Mouse (Mus musculus) CH12.LX (cell line): ENCODE results near the gene Aspscr1. TPM values are rescaled to one million over a fixed set of nuclear protein-coding genes. Genes with fewer than 3 reads are reported as not detected.

Source experiments
- DNase-seq: peaks from one replicate; pipeline ENCODE4 v3.0.0-alpha.2; 2013; ENCODE audit errors: extremely low read depth
- H3K27ac ChIP-seq: 2 replicates; pipeline ENCODE4 v1.5.1; 2012; ENCODE audit warnings: low read depth, mild to moderate bottlenecking, control low read depth, moderate library complexity; ENCODE audit not compliant: insufficient read depth
- H3K27me3 ChIP-seq: replicated peaks from 2 replicates; pipeline ENCODE3; 2012; ENCODE audit warnings: inconsistent platforms
- H3K36me3 ChIP-seq, 2 experiments: replicated peaks in 1 of 2; 2 replicates each; pipeline versions ENCODE3 to v1.6.1; 2012; ENCODE audit warnings: inconsistent platforms in 1 of 2, low read length in 1 of 2, mild to moderate bottlenecking in 1 of 2, mixed read lengths in 1 of 2, moderate library complexity in 1 of 2; ENCODE audit not compliant: control insufficient read depth in 1 of 2, insufficient read depth in 1 of 2
- H3K4me1 ChIP-seq, 2 experiments: 2 replicates each; pipeline ENCODE4 v1.6.1; 2012; ENCODE audit warnings: inconsistent platforms in 1 of 2, moderate library complexity in 1 of 2; ENCODE audit not compliant: insufficient read depth in 2 of 2, control insufficient read depth in 1 of 2
- H3K4me2 ChIP-seq: 2 replicates; pipeline ENCODE4 v1.6.1; 2012; ENCODE audit warnings: low read depth, mild to moderate bottlenecking, control low read depth; ENCODE audit not compliant: poor library complexity, insufficient read depth, severe bottlenecking
- H3K4me3 ChIP-seq, 3 experiments: fragments of 150-350 bp in 1 of 3; sonication (generic) in 1 of 3; replicated peaks in 1 of 3; 2 replicates each; pipeline versions ENCODE3 to v1.5.1; 2011 to 2012; ENCODE audit warnings: low read depth in 2 of 3, low read length in 2 of 3, mild to moderate bottlenecking in 2 of 3, moderate library complexity in 2 of 3, control low read depth in 1 of 3, improper control_type of control experiment in 1 of 3, inconsistent platforms in 1 of 3, mixed read lengths in 1 of 3; ENCODE audit not compliant: poor library complexity in 1 of 3
- H3K79me2 ChIP-seq: replicated peaks from 2 replicates; pipeline ENCODE4 v1.6.1; 2012; ENCODE audit warnings: mild to moderate bottlenecking, moderate library complexity; ENCODE audit not compliant: control insufficient read depth, poor library complexity, insufficient read depth, severe bottlenecking; ENCODE audit errors: extremely low read depth
- H3K9ac ChIP-seq: 2 replicates; pipeline ENCODE4 v1.6.1; 2012; ENCODE audit warnings: low read depth, mild to moderate bottlenecking, control low read depth, moderate library complexity; ENCODE audit not compliant: insufficient read depth
- H3K9me3 ChIP-seq: replicated peaks from 2 replicates; pipeline ENCODE3; 2012; ENCODE audit warnings: low read length, inconsistent platforms, mixed read lengths
- BHLHE40 ChIP-seq: IDR thresholded peaks from 2 replicates; pipeline ENCODE4 v1.6.1; 2011; ENCODE audit warnings: mild to moderate bottlenecking, low read depth, low read length, improper control_type of control experiment
- CHD2 ChIP-seq: IDR thresholded peaks from 2 replicates; pipeline ENCODE4 v1.6.1; 2011; ENCODE audit warnings: low read length, improper control_type of control experiment
- ELF1 ChIP-seq: IDR thresholded peaks from 2 replicates; pipeline ENCODE4 v1.6.1; 2014; ENCODE audit warnings: low read depth, mild to moderate bottlenecking, inconsistent platforms, low read length, improper control_type of control experiment
- HCFC1 ChIP-seq: IDR thresholded peaks from 2 replicates; pipeline ENCODE4 v1.6.1; 2012; ENCODE audit warnings: low read depth, mild to moderate bottlenecking, inconsistent platforms, low read length, improper control_type of control experiment
- JUND ChIP-seq: conservative IDR thresholded peaks from 2 replicates; pipeline ENCODE4 v1.6.1; 2011; ENCODE audit warnings: low read depth, low read length, improper control_type of control experiment
- KAT2A ChIP-seq: IDR thresholded peaks from 2 replicates; pipeline ENCODE4 v1.6.1; 2012; ENCODE audit warnings: low read length, improper control_type of control experiment, inconsistent platforms; ENCODE audit not compliant: insufficient replicate concordance
- MAX ChIP-seq: IDR thresholded peaks from 2 replicates; pipeline ENCODE4 v1.6.1; 2011; ENCODE audit warnings: low read length, improper control_type of control experiment
- MEF2A ChIP-seq: IDR thresholded peaks from 2 replicates; pipeline ENCODE4 v1.6.1; 2014; ENCODE audit warnings: low read depth, mild to moderate bottlenecking, inconsistent platforms, low read length, improper control_type of control experiment, borderline replicate concordance
- NRF1 ChIP-seq: IDR thresholded peaks from 2 replicates; pipeline ENCODE4 v1.6.1; 2014; ENCODE audit warnings: low read depth, mild to moderate bottlenecking, inconsistent platforms, low read length, improper control_type of control experiment, moderate library complexity
- PAX5 ChIP-seq: IDR thresholded peaks from 2 replicates; pipeline ENCODE4 v1.6.1; 2012; ENCODE audit warnings: low read length, inconsistent platforms, mixed read lengths
- POLR2A ChIP-seq: IDR thresholded peaks from 2 replicates; pipeline ENCODE4 v1.6.1; 2011; ENCODE audit warnings: low read depth, mild to moderate bottlenecking, improper control_type of control experiment, low read length
- POLR2AphosphoS2 ChIP-seq: IDR thresholded peaks from 2 replicates; pipeline ENCODE4 v1.6.1; 2011; ENCODE audit warnings: low read depth, low read length, improper control_type of control experiment
- RAD21 ChIP-seq: IDR thresholded peaks from 2 replicates; pipeline ENCODE4 v1.6.1; 2011; ENCODE audit warnings: low read depth, mild to moderate bottlenecking, low read length, improper control_type of control experiment, moderate library complexity
- TBP ChIP-seq: conservative IDR thresholded peaks from 2 replicates; pipeline ENCODE4 v1.6.1; 2011; ENCODE audit warnings: low read depth, low read length, improper control_type of control experiment
- TCF12 ChIP-seq: IDR thresholded peaks from 2 replicates; pipeline ENCODE4 v1.6.1; 2014; ENCODE audit warnings: low read depth, mild to moderate bottlenecking, inconsistent platforms, low read length, improper control_type of control experiment
- UBTF ChIP-seq: IDR thresholded peaks from 2 replicates; pipeline ENCODE4 v1.6.1; 2012; ENCODE audit warnings: low read depth, mild to moderate bottlenecking, inconsistent platforms, low read length, improper control_type of control experiment, moderate library complexity
- USF1 ChIP-seq: IDR thresholded peaks from 2 replicates; pipeline ENCODE4 v1.6.1; 2014; ENCODE audit warnings: low read depth, mild to moderate bottlenecking, inconsistent platforms, low read length, improper control_type of control experiment
- ZMIZ1 ChIP-seq: IDR thresholded peaks from 2 replicates; pipeline ENCODE4 v1.6.1; 2012; ENCODE audit warnings: low read depth, mild to moderate bottlenecking, inconsistent platforms, low read length, improper control_type of control experiment
- dilution Hi-C: fragments of 300-500 bp; cut with MboI; formaldehyde crosslinking; loops from 2 replicates; pipeline ENCODE4 v1.14.3; 2020; ENCODE audit warnings: low sequenced_read_pairs; ENCODE audit not compliant: extremely low pct_unique_long_range_greater_than_20kb, extremely low pct_ligation_motif_present
- in situ Hi-C: fragments of 300-500 bp; cut with MboI; formaldehyde crosslinking; loops from 3 replicates; pipeline ENCODE4 v1.14.3; 2019; ENCODE audit warnings: low sequenced_read_pairs, low pct_ligation_motif_present, low pct_unique_long_range_greater_than_20kb, mixed read lengths
- polyA plus RNA-seq: library from polyadenylated mRNA; unstranded; fragments of >175 nt; gene quantifications from 2 replicates; pipeline ENCODE4 v1.2.1, GENCODE M21; 2012; ENCODE audit warnings: low read depth; ENCODE audit not compliant: insufficient read length
- total RNA-seq, 2 experiments: library from RNA; depleted of rRNA; stranded (reverse); fragments of 300-350 nt in 1 of 2; fragments of >200 nt in 1 of 2; gene quantifications; 2 replicates each; pipeline ENCODE4 v1.2.3; 2012 to 2014

Aspscr1 gene
- total and polyA plus RNA-seq, 3 experiments = 27.3 to 69.9 (median 34.1) TPM

GRCm38 (mm10) chr11:120689365-120689764, 16.6 kb downstream of the Aspscr1 start:
- dilution Hi-C loops = no loop called here
- no peaks in the 10 kb centered on the region for H3K79me2 ChIP-seq
- peaks cover 49 to 92% of the 10 kb centered on the region in 2 experiments for H3K36me3 ChIP-seq

GRCm38 (mm10) chr11:120692471-120693011, 19.8 kb downstream of the Aspscr1 start:
- Histone ChIP-seq H3K36me3 (peaks cover 55 to 92% of the 10 kb centered on the region in 2 experiments), H3K27me3 (no peaks in the 10 kb centered on the region), H3K4me2 (no peak overlapping the region), H3K9me3 (peaks cover 8% of the 10 kb centered on the region), H3K79me2 (no peaks in the 10 kb centered on the region), H3K9ac (no peak overlapping the region), H3K4me1 (no peaks in the 10 kb centered on the region), H3K27ac (no peak overlapping the region), H3K4me3 (no peak overlapping the region)
- in situ Hi-C loops = no loop called here
- no peak for DNase-seq
- dilution Hi-C loops = no loop called here
- no peak for TF ChIP-seq BHLHE40
- TF ChIP-seq TBP = no peak
- no peak for TF ChIP-seq NRF1
- no peak for TF ChIP-seq KAT2A
- no peak for TF ChIP-seq PAX5
- no peak for TF ChIP-seq USF1
- TF ChIP-seq ELF1 = no peak

More at GRCm38 (mm10) chr11:120689365-120689764, 16.6 kb downstream of the Aspscr1 start:
- in situ Hi-C loops = loop anchor here (10.0 kb wide), 1 partner anchor 65 kb away; the partner anchor contains the start of gene Sirt7
- H3K27ac ChIP-seq = no peak overlapping the region
- no peaks in the 10 kb centered on the region for H3K9me3 ChIP-seq
- H3K4me1 ChIP-seq = no peaks in the 10 kb centered on the region
- H3K9ac ChIP-seq = no peak overlapping the region
- no peak overlapping the region for H3K4me3 ChIP-seq
- H3K4me2 ChIP-seq = no peak overlapping the region
- no peak for DNase-seq
- H3K27me3 ChIP-seq = no peaks in the 10 kb centered on the region
- TF ChIP-seq MAX (no peak), HCFC1 (no peak), TCF12 (no peak)

- in situ Hi-C loops = no loop called here
- dilution Hi-C loops = no loop called here
- TF ChIP-seq POLR2A (no peak), UBTF (no peak), CHD2 (no peak), USF1 (no peak), JUND (no peak), MEF2A (no peak), ZMIZ1 (no peak), MAX (no peak), HCFC1 (no peak), POLR2AphosphoS2 (no peak), RAD21 (no peak)
- Histone ChIP-seq H3K4me1 (0 out of 4 replicates have a peak, but pooled peaks cover 0 to 2% of the 10 kb centered on the region in 2 experiments), H3K4me2 (no peak overlapping the region), H3K4me3 (no peak overlapping the region), H3K79me2 (no peaks in the 10 kb centered on the region), H3K36me3 (peaks cover 52 to 93% of the 10 kb centered on the region in 2 experiments), H3K27me3 (no peaks in the 10 kb centered on the region), H3K9ac (no peak overlapping the region), H3K27ac (no peak overlapping the region), H3K9me3 (peaks cover 8% of the 10 kb centered on the region)
- DNase-seq = no peak
Measured at GRCm38 (mm10) chr11:120693461-120693860, 20.7 kb downstream of the Aspscr1 start.
